Mouse (Mus musculus) brain, embryonic 18.5 days (tissue): ENCODE measurements at regions not wholly inside any gene's neighbourhood (a gene's known extent, or its start where the extent isn't known, plus 50 kb on each side); places are given as distances from the start of the nearest gene placed in this dataset.

Source experiments
- DNase-seq: peaks from one replicate; pipeline ENCODE4 v3.0.0-alpha.2; 2012; ENCODE audit warnings: low read depth, low spot score

- no peak for DNase-seq
These were observed 151.4 kb downstream of the Abcc12 start for GRCm38 (mm10) chr8:86428998-86429651.

DNA sequence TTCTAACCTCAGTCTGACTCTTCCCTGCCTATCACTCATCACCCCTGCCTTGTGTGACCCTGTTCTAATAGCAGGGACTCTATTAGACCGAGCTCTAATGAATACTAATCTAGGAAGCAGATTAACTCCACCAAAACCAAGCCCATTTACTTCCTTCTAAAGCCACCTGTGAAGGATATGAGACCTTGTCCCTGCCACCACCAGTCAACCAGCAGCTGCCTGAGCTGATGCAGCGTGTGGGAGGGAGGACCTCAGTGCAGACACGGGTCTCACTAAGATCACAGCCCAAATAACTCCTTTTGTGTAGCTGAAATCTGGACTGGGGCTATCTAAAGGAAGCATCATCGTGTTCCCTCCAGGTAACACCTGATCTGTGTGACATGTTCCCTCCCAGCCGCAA lies 152.4 kb downstream of the Abcc12 start:
- DNase-seq = no peak

GRCm38 (mm10) chr8:86426056-86426455 lies 154.4 kb downstream of the Abcc12 start:
- DNase-seq = no peak

- DNase-seq = no peak
These were observed 155.1 kb downstream of the Abcc12 start for GRCm38 (mm10) chr8:86425382-86425781.

DNA sequence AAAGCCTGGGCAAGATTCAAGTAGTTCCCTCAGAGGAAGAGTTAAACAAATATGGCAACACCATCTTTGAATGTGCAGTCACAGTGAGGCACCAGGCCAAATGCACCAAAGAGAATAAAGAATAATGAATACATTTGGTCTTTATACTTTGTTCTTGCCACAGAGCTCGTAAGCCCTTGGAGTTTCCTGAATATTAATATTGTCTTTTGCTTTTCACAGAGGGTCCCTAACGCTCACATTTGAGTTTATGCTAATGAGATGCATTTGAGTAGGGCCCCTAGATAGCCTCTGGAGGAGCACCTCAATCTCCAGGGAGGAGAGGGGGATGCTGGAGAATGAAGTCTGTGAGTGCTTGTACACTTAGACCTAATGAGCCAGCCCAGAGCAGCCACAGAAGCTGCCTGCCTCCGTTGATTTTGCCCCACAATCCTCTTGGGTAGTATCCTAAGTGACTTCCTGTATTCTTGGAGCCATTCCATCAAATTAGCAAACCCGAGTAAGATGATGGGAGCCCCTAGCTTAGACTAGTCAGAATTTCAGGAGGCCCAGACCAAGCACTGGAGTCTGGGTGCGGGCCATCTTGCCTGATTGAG lies 161.3 kb downstream of the Abcc12 start:
- DNase-seq = no peak

GRCm38 (mm10) chr8:86418414-86418981 lies 162.0 kb downstream of the Abcc12 start:
- no peak for DNase-seq

DNA sequence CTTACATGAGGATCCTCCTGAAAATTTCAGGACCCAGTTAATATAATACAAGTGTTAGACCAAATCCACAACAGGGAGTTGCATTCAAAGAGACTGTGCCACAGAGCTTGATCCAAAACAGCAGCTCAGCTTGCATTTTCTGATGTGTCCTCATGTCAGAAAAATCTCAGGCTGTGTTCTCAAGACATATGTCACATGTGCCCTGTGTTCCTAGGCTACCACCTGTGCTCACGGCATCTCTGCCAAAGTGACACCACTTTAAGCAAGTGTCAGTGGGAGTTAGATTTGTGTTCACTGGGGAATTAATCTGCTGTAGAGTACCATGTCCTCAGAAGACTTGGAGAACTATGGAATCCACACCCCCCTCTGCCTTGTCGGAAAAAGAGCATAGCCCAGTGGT lies 165.3 kb downstream of the Abcc12 start:
- DNase-seq = no peak

- no peak for DNase-seq
These were observed 169.3 kb downstream of the Abcc12 start for GRCm38 (mm10) chr8:86411232-86411631.

DNA sequence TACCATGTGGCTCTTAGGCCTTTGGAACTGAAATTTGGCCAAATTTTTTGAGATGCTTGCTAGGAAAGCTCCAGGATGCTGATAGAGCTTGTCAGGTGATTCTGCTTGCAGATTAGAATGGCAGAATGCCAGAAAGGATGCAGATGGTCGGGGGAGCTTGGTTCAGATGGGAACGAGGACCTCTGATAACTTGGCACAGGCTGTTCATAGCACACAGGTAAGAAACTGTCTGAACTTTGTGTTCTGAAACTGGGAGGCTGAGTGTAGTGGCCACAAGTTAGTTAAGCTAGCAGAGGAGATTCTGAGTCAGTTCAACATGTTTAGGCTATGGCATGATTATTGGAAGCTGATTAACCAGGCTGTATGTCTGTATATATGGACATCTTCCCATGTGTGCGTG lies 174.3 kb downstream of the Abcc12 start:
- DNase-seq = no peak

- no peak for DNase-seq
These were observed 177.1 kb downstream of the Abcc12 start for GRCm38 (mm10) chr8:86403434-86403833.

DNA sequence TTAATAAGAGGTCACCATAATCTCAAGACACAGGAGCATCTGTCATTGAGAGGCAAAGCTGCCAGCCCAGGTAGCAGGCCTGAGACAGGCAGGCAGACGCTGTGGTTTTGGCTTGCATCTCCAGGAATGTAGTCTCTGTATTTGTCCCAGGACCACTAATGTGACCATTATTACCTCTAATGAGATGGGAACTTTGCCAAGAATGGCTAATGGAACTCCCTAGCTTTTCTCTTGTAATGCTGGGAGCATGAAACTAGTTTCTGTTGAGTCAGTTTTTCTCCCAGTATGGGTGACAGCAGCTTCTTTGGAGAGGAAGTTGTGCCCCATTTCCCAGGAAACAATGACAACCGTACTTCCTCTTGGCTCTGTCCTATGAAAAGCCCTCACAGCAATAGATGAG lies 178.5 kb downstream of the Abcc12 start:
- DNase-seq = no peak

GRCm38 (mm10) chr8:86395121-86395520 lies 185.4 kb downstream of the Abcc12 start:
- no peak for DNase-seq

- no peak for DNase-seq
These were observed 186.7 kb downstream of the Abcc12 start for GRCm38 (mm10) chr8:86393835-86394234.

DNA sequence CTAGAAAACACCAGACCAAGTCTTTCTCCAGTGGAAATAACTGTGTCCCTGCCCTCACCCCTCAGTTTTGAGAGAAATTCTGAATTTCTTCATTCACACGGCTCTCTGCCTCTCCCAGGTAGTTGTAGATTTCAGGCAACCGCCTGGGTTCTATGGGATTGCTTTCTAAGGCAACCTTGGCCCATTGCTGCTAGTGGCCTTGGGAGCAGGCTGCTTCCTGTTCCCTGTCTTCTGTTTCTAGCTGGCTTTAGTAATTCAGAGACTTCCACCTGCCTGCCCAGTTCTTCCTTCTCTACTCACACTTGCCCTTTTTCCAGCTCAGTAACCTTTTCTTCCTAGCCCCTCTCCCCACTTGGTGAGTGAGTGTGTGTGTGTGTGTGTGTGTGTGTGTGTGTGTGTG lies 187.1 kb downstream of the Abcc12 start:
- DNase-seq = no peak

GRCm38 (mm10) chr8:86390715-86391114 lies 189.8 kb downstream of the Abcc12 start:
- DNase-seq = no peak

GRCm38 (mm10) chr8:86389690-86390671 lies 190.5 kb downstream of the Abcc12 start:
- DNase-seq = peak; percentile 94

GRCm38 (mm10) chr8:86385236-86385635 lies 195.2 kb downstream of the Abcc12 start:
- peak; percentile 63 for DNase-seq

DNA sequence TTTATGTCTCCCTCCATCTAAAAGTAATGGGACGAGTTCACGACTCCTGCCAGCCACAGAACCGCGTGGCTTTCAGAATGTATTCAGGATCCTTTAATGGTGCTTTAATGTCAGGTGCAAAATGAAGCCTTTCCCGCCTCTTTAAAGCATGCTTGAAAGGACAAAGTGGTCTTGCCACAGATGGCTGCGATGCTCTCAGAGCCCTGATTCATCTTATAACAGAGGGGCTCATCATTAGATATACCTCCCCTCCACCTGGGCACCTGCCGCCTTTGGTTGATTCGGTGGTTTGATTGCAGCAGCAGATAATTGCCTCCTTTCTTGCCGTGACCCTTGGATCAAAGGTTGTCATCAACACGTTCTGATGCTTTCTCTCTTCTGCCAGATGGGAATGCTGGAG lies 198.5 kb downstream of the Abcc12 start:
- DNase-seq = no peak

- DNase-seq = no peak
These were observed 212.4 kb downstream of the Abcc12 start for GRCm38 (mm10) chr8:86368062-86368461.

GRCm38 (mm10) chr8:86366636-86367035 lies 213.8 kb downstream of the Abcc12 start:
- no peak for DNase-seq

DNA sequence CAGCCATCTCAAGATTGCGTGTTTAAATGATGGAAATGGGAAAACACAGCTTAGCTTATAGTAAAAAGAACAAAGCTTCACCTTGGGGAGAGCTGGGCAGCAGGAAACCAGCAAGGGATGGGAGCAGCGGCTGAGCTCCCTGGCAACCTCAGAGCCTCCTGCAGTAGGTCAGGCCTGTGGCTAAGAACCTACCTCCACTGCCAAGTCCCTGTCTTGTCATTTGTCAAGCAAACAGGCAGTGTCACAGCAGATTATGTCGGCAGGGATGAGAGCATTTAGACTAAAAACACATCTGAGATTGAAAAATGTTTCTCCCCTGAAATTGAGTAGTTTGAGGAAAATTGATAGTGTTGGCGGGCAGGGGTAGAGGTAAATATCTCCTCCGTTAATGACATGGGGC lies 214.8 kb downstream of the Abcc12 start:
- no peak for DNase-seq

GRCm38 (mm10) chr8:86364898-86365297 lies 215.6 kb downstream of the Abcc12 start:
- DNase-seq = no peak
